Mouse (Mus musculus) lung, adult 18-20 months (tissue): ENCODE measurements around the gene Tssk3.

Source experiments
- DNase-seq, 2 experiments: peaks; one replicate each; pipeline ENCODE4 v3.0.0; 2022; ENCODE audit warnings: mixed read lengths in 2 of 2

Tssk3 gene

DNA sequence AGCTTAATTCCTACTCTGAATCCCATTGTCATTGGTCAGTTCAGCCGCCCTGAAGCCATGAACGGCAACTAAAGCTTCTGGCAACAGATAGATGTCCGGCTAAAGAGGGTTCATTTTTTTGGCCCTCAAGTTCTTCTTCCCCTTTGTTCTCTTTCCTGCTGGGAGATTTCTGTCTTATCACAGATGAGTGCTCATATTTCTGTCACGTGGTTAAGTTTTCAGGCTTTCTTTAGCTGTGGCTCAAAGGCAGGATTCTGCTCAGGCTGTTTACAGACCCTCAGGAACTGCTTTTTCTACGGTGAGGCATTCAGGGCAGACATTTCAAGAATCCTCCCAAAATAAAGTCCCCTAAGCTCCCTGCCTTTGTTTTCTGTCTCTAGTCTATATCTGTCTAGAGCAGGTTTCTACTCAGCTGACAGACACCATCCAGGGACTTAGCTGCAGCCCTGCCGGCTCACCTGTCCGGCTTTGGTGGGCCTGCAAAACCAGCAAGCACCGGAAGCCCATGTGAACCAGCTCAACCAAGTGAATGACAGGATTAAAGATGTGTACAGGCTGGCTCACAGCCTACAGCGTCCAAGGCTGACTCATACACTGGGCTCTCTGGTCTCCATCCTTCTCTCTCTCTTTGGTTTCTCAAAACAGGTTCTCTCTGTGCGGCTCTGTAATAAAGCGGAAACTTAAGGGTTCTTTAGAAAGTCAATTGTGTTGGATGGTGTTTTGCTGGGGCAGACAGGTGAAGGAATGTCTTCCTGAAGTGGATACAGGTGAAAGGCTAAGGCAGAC, 42.9 kb downstream of the Tssk3 start:
- no peak for DNase-seq

DNA sequence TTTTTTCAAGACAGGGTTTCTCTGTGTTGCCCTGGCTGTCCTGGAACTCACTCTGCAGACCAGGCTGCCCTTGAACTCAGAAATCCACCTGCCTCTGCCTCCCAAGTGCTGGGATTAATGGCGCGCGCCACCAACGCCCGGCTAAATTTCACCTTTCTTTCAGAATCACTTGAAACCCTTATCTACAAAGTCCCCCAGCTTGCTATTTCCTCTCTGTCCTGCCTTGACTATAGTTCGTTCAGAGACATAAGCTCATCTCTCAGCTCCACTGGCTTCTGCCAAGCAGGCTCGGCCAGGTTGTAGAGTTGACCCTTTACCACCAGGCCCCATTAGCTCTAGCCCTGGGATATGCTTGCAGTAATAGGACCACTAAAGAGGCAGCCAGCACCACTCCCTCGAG, 43.5 kb downstream of the Tssk3 start:
- DNase-seq, result no peak

DNA sequence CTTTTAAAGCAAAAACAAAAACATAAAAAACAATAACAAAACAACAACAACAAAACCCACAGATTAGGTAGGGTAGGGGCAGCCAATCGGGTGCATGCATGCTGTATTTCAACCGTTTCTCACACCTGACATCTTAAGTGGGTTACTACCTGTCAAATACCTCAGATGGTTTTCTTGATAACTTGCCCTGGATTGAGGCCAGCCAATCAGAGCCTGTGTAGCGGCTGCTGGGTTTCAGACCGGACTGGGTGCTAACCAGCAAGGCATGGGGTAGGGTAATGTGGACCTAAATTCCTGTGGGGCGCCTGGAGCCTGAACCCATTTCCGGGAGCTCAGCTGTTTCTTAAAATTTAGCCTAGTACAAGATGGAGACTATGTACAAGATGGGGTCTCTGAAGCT, 49.7 kb downstream of the Tssk3 start:
- DNase-seq, result no peak

DNA sequence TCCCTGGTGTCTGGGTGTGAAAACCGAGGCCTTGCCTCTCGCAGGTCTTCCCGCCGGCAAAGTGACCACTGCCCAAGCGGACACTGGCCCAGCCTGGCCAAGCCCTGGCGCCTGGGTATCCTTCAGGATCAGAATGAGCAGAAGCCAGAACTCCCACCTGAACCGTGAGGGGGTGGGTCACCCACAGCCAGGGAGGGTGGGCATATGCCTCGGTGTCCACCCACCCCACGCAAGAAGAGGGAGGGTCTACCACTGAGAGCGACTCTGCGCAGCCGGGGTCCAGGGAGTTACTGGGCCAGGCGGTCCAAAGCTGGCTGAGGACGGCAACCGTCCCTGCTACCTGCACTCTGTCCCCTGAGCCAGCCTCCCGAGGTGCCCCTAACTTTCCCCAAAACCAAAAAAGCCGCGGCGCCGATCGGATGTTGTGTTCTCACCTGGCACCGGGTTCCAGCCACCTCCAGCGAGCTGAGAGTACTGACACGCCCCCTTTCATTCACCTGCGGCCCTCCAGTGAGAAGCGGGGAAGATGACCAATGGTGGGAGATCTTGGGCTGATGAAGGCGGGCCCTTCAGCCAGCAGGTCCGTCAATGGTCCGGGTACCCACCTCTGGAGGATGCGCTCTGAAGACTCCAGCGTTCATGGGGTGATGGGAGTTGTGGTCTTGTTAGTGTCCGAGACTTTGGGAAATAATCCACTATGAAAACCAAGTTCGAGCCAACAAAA, 50.3 kb downstream of the Tssk3 start, which contains the start of gene Zbtb8b:
Zbtb8b (minus strand) TSS at position 514 of the 724 bp plus-strand sequence.
- peak; percentile 73 to 81 for DNase-seq
